Mouse (Mus musculus): Measurements from ENCODE around the gene Fam83b. TPM values are rescaled to one million over a fixed set of nuclear protein-coding genes. Genes with fewer than 3 reads are reported as not detected.
A peak's percentile ranks its signal among the peaks of the same experiment; 100 is the strongest.

Gene Fam83b
- 0.11 and 0.22 TPM in 2 replicates for polyA plus RNA-seq (2016; fragmentation: Nextera tagmentation; extraction: Ambion mirVana)

- peak; percentile 65 for ATAC-seq (ENCODE audit: low FRiP score, low read depth)
- no peaks in the 10 kb centered on the region for H3K9me3 ChIP-seq
- H3K4me2 ChIP-seq (replicated peaks): peak within 1 kb of the TSS; percentile 99
- peak within 1 kb of the TSS; percentile 47 for H3K9ac ChIP-seq
- H3K36me3 ChIP-seq: no peaks in the 10 kb centered on the region
- peaks cover 9% of the 10 kb centered on the region; the same call in 1 of the 2 replicates for H3K27me3 ChIP-seq (replicated peaks)
- WGBS: 4% methylated on average over 37 of the region's 40 CpGs
- peak within 1 kb of the TSS; percentile 54 for H3K4me3 ChIP-seq
- H3K4me1 ChIP-seq: peaks cover 12% of the 10 kb centered on the region
- H3K27ac ChIP-seq: no peak within 1 kb of the TSS
These were observed at the start of gene Fam83b for GRCm38 (mm10) chr9:76566515-76567280. Gene Fam83b (minus strand): TSS chr9:76567116.

- H3K27ac ChIP-seq: no peak overlapping the region
- WGBS: 69% methylated on average over 4 of the region's 4 CpGs
- H3K36me3 ChIP-seq: no peaks in the 10 kb centered on the region
- H3K4me3 ChIP-seq: no peak overlapping the region
- no peak for ATAC-seq (ENCODE audit: low FRiP score, low read depth)
- no peak overlapping the region for H3K9ac ChIP-seq
- H3K9me3 ChIP-seq: no peaks in the 10 kb centered on the region
- H3K27me3 ChIP-seq (replicated peaks): no peaks in the 10 kb centered on the region
- no peak overlapping the region for H3K4me2 ChIP-seq (replicated peaks)
- H3K4me1 ChIP-seq: no peaks in the 10 kb centered on the region
These were observed 47.2 kb upstream of the Fam83b start for GRCm38 (mm10) chr9:76614165-76614564.

- Histone ChIP-seq H3K4me2 (replicated peaks) (no peak overlapping the region), H3K36me3 (no peaks in the 10 kb centered on the region), H3K27me3 (replicated peaks) (no peaks in the 10 kb centered on the region), H3K4me3 (no peak overlapping the region), H3K27ac (no peak overlapping the region), H3K4me1 (no peaks in the 10 kb centered on the region), H3K9ac (no peak overlapping the region), H3K9me3 (no peaks in the 10 kb centered on the region)
- WGBS: 84% methylated on average over 5 of the region's 5 CpGs
- no peak for ATAC-seq (ENCODE audit: low FRiP score, low read depth)
These were observed 36.8 kb upstream of the Fam83b start for GRCm38 (mm10) chr9:76603744-76604143.

GRCm38 (mm10) chr9:76602874-76603273 is 36.0 kb upstream of the Fam83b start:
- no peak overlapping the region for H3K4me3 ChIP-seq
- WGBS: 89% methylated on average over 2 of the region's 2 CpGs
- no peak overlapping the region for H3K4me2 ChIP-seq (replicated peaks)

GRCm38 (mm10) chr9:76597395-76597794 is 30.5 kb upstream of the Fam83b start:
- ATAC-seq (ENCODE audit: low FRiP score, low read depth): no peak
- no peaks in the 10 kb centered on the region for H3K4me1 ChIP-seq
- H3K4me3 ChIP-seq: no peak overlapping the region
- H3K36me3 ChIP-seq: no peaks in the 10 kb centered on the region
- H3K4me2 ChIP-seq (replicated peaks): no peak overlapping the region
- H3K27me3 ChIP-seq (replicated peaks): no peaks in the 10 kb centered on the region
- H3K27ac ChIP-seq: no peak overlapping the region
- WGBS: 84% methylated on average over 4 of the region's 4 CpGs
- H3K9me3 ChIP-seq: no peaks in the 10 kb centered on the region
- no peak overlapping the region for H3K9ac ChIP-seq

More at GRCm38 (mm10) chr9:76602874-76603273, 36.0 kb upstream of the Fam83b start:
- H3K36me3 ChIP-seq: no peaks in the 10 kb centered on the region
- ATAC-seq (ENCODE audit: low FRiP score, low read depth): no peak
- no peak overlapping the region for H3K9ac ChIP-seq
- no peaks in the 10 kb centered on the region for H3K4me1 ChIP-seq
- no peak overlapping the region for H3K27ac ChIP-seq
- H3K9me3 ChIP-seq: no peaks in the 10 kb centered on the region
- no peaks in the 10 kb centered on the region for H3K27me3 ChIP-seq (replicated peaks)

GRCm38 (mm10) chr9:76593841-76594240 is 26.9 kb upstream of the Fam83b start:
- WGBS: 45% methylated on average over 2 of the region's 2 CpGs
- Histone ChIP-seq H3K9me3 (no peaks in the 10 kb centered on the region), H3K9ac (no peak overlapping the region), H3K4me2 (replicated peaks) (no peak overlapping the region), H3K36me3 (no peaks in the 10 kb centered on the region), H3K27ac (no peak overlapping the region), H3K4me3 (no peak overlapping the region), H3K27me3 (replicated peaks) (no peaks in the 10 kb centered on the region), H3K4me1 (no peaks in the 10 kb centered on the region)
- no peak; the same call in 1 of the 2 replicates for ATAC-seq (ENCODE audit: low FRiP score, low read depth)

- Histone ChIP-seq H3K36me3 (no peaks in the 10 kb centered on the region), H3K4me1 (no peaks in the 10 kb centered on the region), H3K4me2 (replicated peaks) (no peak overlapping the region), H3K4me3 (no peak overlapping the region), H3K27me3 (replicated peaks) (no peaks in the 10 kb centered on the region), H3K9me3 (no peaks in the 10 kb centered on the region), H3K9ac (no peak overlapping the region), H3K27ac (no peak overlapping the region)
- no peak for ATAC-seq (ENCODE audit: low FRiP score, low read depth)
- 92% methylated on average over 6 of the region's 6 CpGs for WGBS
These were observed 17.0 kb upstream of the Fam83b start for GRCm38 (mm10) chr9:76583943-76584342.

GRCm38 (mm10) chr9:76581966-76582365 is 15.1 kb upstream of the Fam83b start:
- H3K27me3 ChIP-seq (replicated peaks): no peaks in the 10 kb centered on the region
- H3K9ac ChIP-seq: no peak overlapping the region
- no peaks in the 10 kb centered on the region for H3K9me3 ChIP-seq
- H3K4me1 ChIP-seq: no peaks in the 10 kb centered on the region
- WGBS: 87% methylated on average over 5 of the region's 5 CpGs
- no peak for ATAC-seq (ENCODE audit: low FRiP score, low read depth)
- no peaks in the 10 kb centered on the region for H3K36me3 ChIP-seq
- no peak overlapping the region for H3K4me3 ChIP-seq
- H3K4me2 ChIP-seq (replicated peaks): no peak overlapping the region
- no peak overlapping the region for H3K27ac ChIP-seq

- peaks cover 9% of the 10 kb centered on the region; the same call in 1 of the 2 replicates for H3K27me3 ChIP-seq (replicated peaks)
- 4% methylated on average over 13 of the region's 13 CpGs for WGBS
- ATAC-seq (ENCODE audit: low FRiP score, low read depth): no peak; the same call in 1 of the 2 replicates
- H3K9ac ChIP-seq: peak overlapping the region; percentile 47
- peak overlapping the region; percentile 54 for H3K4me3 ChIP-seq
- no peaks in the 10 kb centered on the region for H3K9me3 ChIP-seq
- no peaks in the 10 kb centered on the region for H3K36me3 ChIP-seq
- no peak overlapping the region for H3K27ac ChIP-seq
- H3K4me2 ChIP-seq (replicated peaks): peak overlapping the region; percentile 99
- peaks cover 12% of the 10 kb centered on the region for H3K4me1 ChIP-seq
These were observed 352 bp upstream of the Fam83b start for GRCm38 (mm10) chr9:76567281-76567655.

- no peak overlapping the region for H3K4me3 ChIP-seq
- H3K9ac ChIP-seq: no peak overlapping the region
- H3K36me3 ChIP-seq: no peaks in the 10 kb centered on the region
- peaks cover 9% of the 10 kb centered on the region; the same call in 1 of the 2 replicates for H3K27me3 ChIP-seq (replicated peaks)
- H3K9me3 ChIP-seq: no peaks in the 10 kb centered on the region
- no peak overlapping the region for H3K27ac ChIP-seq
- WGBS: 87% methylated on average over 2 of the region's 2 CpGs
- H3K4me1 ChIP-seq: peaks cover 12% of the 10 kb centered on the region
- no peak for ATAC-seq (ENCODE audit: low FRiP score, low read depth)
- H3K4me2 ChIP-seq (replicated peaks): no peak overlapping the region
These were observed 1.3 kb downstream of the Fam83b start for GRCm38 (mm10) chr9:76565656-76566055.

- Histone ChIP-seq H3K27ac (no peak overlapping the region), H3K36me3 (no peaks in the 10 kb centered on the region), H3K4me3 (no peak overlapping the region), H3K9me3 (no peaks in the 10 kb centered on the region), H3K4me1 (peaks cover 12% of the 10 kb centered on the region), H3K4me2 (replicated peaks) (no peak overlapping the region), H3K9ac (no peak overlapping the region), H3K27me3 (replicated peaks) (peaks cover 9% of the 10 kb centered on the region; the same call in 1 of the 2 replicates)
- ATAC-seq (ENCODE audit: low FRiP score, low read depth): no peak
- WGBS: 76% methylated on average over 1 of the region's 1 CpGs
These were observed 2.8 kb downstream of the Fam83b start for GRCm38 (mm10) chr9:76564071-76564470.

GRCm38 (mm10) chr9:76562794-76563193 is 4.1 kb downstream of the Fam83b start:
- no peak for ATAC-seq (ENCODE audit: low FRiP score, low read depth)
- peaks cover 9% of the 10 kb centered on the region; the same call in 1 of the 2 replicates for H3K27me3 ChIP-seq (replicated peaks)
- H3K9ac ChIP-seq: no peak overlapping the region
- H3K36me3 ChIP-seq: no peaks in the 10 kb centered on the region
- WGBS: 59% methylated on average over 6 of the region's 6 CpGs
- H3K9me3 ChIP-seq: no peaks in the 10 kb centered on the region
- no peak overlapping the region for H3K4me2 ChIP-seq (replicated peaks)
- H3K4me1 ChIP-seq: peaks cover 12% of the 10 kb centered on the region
- H3K27ac ChIP-seq: no peak overlapping the region
- H3K4me3 ChIP-seq: no peak overlapping the region

GRCm38 (mm10) chr9:76559240-76559639 is 7.7 kb downstream of the Fam83b start:
- WGBS: 91% methylated on average over 2 of the region's 2 CpGs
- no peak for ATAC-seq (ENCODE audit: low FRiP score, low read depth)
- Histone ChIP-seq H3K4me3 (no peak overlapping the region), H3K4me1 (no peaks in the 10 kb centered on the region), H3K27ac (no peak overlapping the region), H3K36me3 (no peaks in the 10 kb centered on the region), H3K4me2 (replicated peaks) (no peak overlapping the region), H3K27me3 (replicated peaks) (no peaks in the 10 kb centered on the region), H3K9ac (no peak overlapping the region), H3K9me3 (no peaks in the 10 kb centered on the region)
